Mouse (Mus musculus) ES-Bruce4 (cell line): ENCODE measurements around the gene Metrnl. TPM values are rescaled to one million over a fixed set of nuclear protein-coding genes. Genes with fewer than 3 reads are reported as not detected.

Experiments used
- H3K27ac ChIP-seq: 2 replicates; pipeline ENCODE4 v1.5.1; 2012; ENCODE audit warnings: low read length, inconsistent platforms; ENCODE audit not compliant: insufficient read depth
- H3K27me3 ChIP-seq: 2 replicates; pipeline ENCODE4 v1.6.1; 2012; ENCODE audit warnings: mild to moderate bottlenecking, low read length, inconsistent platforms; ENCODE audit not compliant: control insufficient read depth, poor library complexity, insufficient read depth, severe bottlenecking
- H3K36me3 ChIP-seq: 2 replicates; pipeline ENCODE4 v1.6.1; 2012; ENCODE audit warnings: inconsistent platforms, mild to moderate bottlenecking, low read length, moderate library complexity; ENCODE audit not compliant: control insufficient read depth, poor library complexity, insufficient read depth, severe bottlenecking
- H3K4me1 ChIP-seq: one replicate; pipeline ENCODE4 v1.8.1; 2011; ENCODE audit warnings: low read length; ENCODE audit not compliant: control insufficient read depth, insufficient read depth
- H3K4me3 ChIP-seq: 2 replicates; pipeline ENCODE4 v1.5.1; 2011; ENCODE audit warnings: low read depth, mild to moderate bottlenecking, low read length
- H3K9ac ChIP-seq: 2 replicates; pipeline ENCODE4 v1.6.1; 2012; ENCODE audit warnings: low read depth, mild to moderate bottlenecking, inconsistent platforms; ENCODE audit not compliant: poor library complexity, severe bottlenecking
- H3K9me3 ChIP-seq: replicated peaks from 2 replicates; pipeline ENCODE4 v1.6.1; 2012; ENCODE audit warnings: mild to moderate bottlenecking, low read length, inconsistent platforms; ENCODE audit not compliant: control insufficient read depth, poor library complexity, insufficient read depth, severe bottlenecking
- CTCF ChIP-seq: IDR thresholded peaks from one replicate; pipeline ENCODE4 v1.8.1; 2011; ENCODE audit warnings: low read depth, low read length
- EP300 ChIP-seq: IDR thresholded peaks from 2 replicates; pipeline ENCODE4 v1.6.1; 2011; ENCODE audit warnings: low read depth, low read length; ENCODE audit not compliant: insufficient read depth
- POLR2A ChIP-seq: IDR thresholded peaks from one replicate; pipeline ENCODE4 v1.8.1; 2011; ENCODE audit warnings: low read length; ENCODE audit not compliant: insufficient read depth
- polyA plus RNA-seq: library from polyadenylated mRNA; stranded (reverse); fragments of >200 nt; gene quantifications from 2 replicates; pipeline ENCODE4 v1.2.4, GENCODE M21; 2011; ENCODE audit warnings: low read depth; ENCODE audit not compliant: missing spikeins, insufficient read depth, insufficient read length

Gene Metrnl
- polyA plus RNA-seq, 1 experiment: 2.6 TPM

DNA sequence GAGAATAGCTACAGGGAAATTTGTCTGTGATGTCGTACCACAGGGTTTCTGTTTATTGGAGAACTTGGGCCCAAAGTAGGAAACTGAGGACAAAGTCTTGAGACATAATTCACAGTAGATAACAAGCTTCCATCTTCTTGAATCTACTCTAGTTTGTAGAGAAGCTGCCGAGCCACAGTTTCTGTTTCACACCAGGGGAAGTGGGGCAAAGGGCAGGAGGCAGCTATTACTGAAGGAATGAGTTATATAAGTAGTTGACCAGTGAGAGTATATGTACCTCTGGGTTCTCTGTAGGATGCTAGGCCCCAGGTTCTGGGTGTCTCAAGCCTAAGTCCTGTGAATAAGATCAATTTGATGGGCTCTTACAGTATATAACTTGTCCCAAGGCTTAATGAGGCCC is 12.2 kb downstream of the Metrnl start:
- Histone ChIP-seq H3K9me3 (no peaks in the 10 kb centered on the region), H3K4me1 (peaks cover 3% of the 10 kb centered on the region), H3K27me3 (no peaks in the 10 kb centered on the region), H3K9ac (no peak overlapping the region), H3K27ac (no peak overlapping the region), H3K4me3 (no peak overlapping the region), H3K36me3 (no peaks in the 10 kb centered on the region)
- TF ChIP-seq POLR2A: no peak
- TF ChIP-seq EP300: no peak
- no peak for TF ChIP-seq CTCF

DNA sequence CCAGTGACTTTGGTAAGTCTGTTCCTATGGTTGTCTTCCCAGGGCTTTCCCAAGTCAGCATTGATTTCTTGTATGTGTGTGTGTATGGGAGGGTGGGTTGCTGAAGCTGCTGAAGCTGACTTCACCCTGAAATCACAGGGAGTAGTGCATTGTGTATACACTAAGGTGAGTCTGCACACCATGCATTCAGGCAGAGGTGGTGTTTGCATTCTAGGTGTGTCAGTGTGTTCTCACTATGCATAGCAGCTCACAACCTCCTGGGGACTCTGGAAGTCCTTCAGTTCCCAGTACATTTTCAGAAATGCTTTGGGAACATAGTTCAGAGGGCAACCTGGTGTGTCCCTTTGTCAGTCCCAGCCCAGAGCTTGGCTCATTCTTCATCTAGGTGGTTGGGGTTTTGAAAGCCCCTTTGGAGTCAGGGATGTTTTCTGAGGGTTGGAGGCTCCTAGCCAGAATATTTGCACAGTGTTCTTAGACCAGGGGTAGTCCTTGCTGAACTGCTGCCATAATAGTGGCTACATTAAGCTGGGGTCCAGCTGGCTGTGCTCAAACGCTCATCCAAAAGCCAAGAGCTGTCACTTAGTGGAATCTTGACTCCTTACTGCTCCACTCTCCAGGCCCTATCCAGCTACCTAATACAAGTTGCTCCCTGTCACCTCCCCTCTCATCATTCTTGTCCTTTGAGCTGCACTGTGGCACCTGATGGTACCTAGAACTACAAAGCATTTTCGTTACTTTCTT is 13.6 kb downstream of the Metrnl start:
- Histone ChIP-seq H3K27me3 (no peaks in the 10 kb centered on the region), H3K4me1 (peaks cover 3% of the 10 kb centered on the region), H3K36me3 (no peaks in the 10 kb centered on the region), H3K9ac (no peak overlapping the region), H3K9me3 (no peaks in the 10 kb centered on the region), H3K27ac (no peak overlapping the region), H3K4me3 (no peak overlapping the region)
- TF ChIP-seq CTCF: no peak

DNA sequence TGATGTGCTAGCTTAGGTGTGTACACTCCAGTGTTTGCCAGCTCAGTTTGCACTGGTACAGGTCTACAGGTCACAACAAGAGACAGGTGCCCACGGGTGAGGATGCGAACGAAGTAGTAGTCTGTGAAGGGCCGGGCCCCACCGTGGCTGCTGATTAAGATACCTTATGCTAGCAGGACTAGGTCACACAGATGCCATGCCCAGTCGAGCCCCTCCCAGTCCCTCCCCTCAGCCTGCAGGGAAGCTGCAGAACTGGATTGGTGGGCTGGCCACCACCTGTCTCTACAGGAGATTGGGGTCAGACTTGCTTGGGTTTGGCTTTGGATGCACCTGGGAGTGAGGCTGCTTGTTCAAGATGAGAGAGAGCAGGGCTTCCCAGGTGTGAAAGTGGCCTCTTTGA is 16.4 kb downstream of the Metrnl start:
- H3K36me3 ChIP-seq: no peaks in the 10 kb centered on the region
- H3K9me3 ChIP-seq: no peaks in the 10 kb centered on the region
- no peak overlapping the region for H3K4me3 ChIP-seq
- H3K4me1 ChIP-seq: peaks cover 3% of the 10 kb centered on the region
- no peak overlapping the region for H3K27ac ChIP-seq
- TF ChIP-seq EP300: no peak
- no peak for TF ChIP-seq CTCF
- no peak overlapping the region for H3K9ac ChIP-seq
- H3K27me3 ChIP-seq: no peaks in the 10 kb centered on the region

DNA sequence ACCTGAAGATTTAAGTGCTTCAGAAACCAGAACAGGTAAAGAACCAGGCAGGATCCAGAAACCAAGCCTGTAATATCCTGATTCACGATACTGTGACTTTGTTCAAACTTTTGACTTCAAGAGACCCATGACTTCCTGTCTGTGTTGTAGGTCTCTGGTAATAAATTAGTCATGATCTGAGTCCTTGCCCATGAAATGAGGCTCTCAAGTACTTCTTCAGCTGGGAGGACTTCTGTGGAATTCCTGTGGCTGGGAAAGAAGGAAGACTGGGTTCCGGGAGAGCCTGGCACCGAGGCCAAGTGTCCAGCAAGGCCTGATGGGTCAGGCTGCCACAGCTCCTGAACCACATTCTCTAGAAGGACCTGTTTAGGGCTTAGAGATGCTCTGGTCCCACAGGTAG is 19.4 kb downstream of the Metrnl start:
- Histone ChIP-seq H3K27me3 (no peaks in the 10 kb centered on the region), H3K9ac (no peak overlapping the region), H3K4me3 (no peak overlapping the region), H3K9me3 (no peaks in the 10 kb centered on the region), H3K4me1 (peaks cover 3% of the 10 kb centered on the region), H3K36me3 (no peaks in the 10 kb centered on the region), H3K27ac (no peak overlapping the region)
- no peak for TF ChIP-seq EP300
- TF ChIP-seq CTCF: no peak
- TF ChIP-seq POLR2A: no peak

DNA sequence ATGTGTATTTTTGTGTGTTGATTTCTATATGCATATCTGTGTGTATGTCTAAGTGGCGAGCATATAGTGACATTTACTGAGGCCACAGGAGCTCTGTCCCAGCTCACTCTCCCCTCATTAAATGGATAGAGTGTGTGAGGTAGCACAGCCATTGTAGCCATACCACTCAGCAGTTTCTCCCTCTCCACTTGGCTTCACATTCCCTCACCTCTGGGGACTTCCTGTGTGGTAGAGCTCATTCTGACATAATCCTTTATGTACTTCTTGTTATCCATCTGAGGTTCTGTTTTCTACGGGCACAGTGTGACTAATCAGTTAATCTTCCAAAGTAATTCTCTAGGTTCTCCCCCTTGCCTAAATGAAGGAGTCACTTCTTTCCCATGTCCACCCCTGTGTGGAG is 21.1 kb downstream of the Metrnl start:
- H3K9ac ChIP-seq: no peak overlapping the region
- H3K9me3 ChIP-seq: no peaks in the 10 kb centered on the region
- no peak overlapping the region for H3K4me3 ChIP-seq
- H3K27me3 ChIP-seq: no peaks in the 10 kb centered on the region
- H3K27ac ChIP-seq: no peak overlapping the region
- peaks cover 2% of the 10 kb centered on the region for H3K4me1 ChIP-seq
- no peaks in the 10 kb centered on the region for H3K36me3 ChIP-seq
- TF ChIP-seq EP300: no peak
- TF ChIP-seq POLR2A: no peak
- no peak for TF ChIP-seq CTCF

DNA sequence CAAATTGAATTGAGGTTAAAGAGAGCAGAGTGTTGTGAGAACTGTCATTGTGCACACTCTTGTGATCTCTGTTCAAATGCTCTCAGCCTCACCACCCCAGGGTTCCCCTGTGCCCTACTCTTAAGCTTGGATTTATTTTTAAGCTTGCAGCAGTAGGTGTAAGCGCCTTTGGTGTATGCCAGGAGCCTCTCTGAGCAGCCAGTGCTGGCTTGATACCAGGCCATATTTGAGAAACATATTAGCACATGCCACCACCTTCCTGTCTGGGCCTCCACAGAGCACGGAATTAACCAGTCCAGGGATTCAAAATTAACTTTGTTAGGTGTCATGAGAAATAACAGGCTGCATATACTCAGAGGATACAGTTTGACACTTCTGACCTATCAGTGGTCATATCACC is 25.3 kb downstream of the Metrnl start:
- no peak overlapping the region for H3K4me3 ChIP-seq
- H3K9me3 ChIP-seq: no peaks in the 10 kb centered on the region
- no peaks in the 10 kb centered on the region for H3K27me3 ChIP-seq
- H3K9ac ChIP-seq: no peak overlapping the region
- H3K36me3 ChIP-seq: no peaks in the 10 kb centered on the region
- no peaks in the 10 kb centered on the region for H3K4me1 ChIP-seq
- H3K27ac ChIP-seq: no peak overlapping the region
- TF ChIP-seq CTCF (no peak), POLR2A (no peak), EP300 (no peak)

DNA sequence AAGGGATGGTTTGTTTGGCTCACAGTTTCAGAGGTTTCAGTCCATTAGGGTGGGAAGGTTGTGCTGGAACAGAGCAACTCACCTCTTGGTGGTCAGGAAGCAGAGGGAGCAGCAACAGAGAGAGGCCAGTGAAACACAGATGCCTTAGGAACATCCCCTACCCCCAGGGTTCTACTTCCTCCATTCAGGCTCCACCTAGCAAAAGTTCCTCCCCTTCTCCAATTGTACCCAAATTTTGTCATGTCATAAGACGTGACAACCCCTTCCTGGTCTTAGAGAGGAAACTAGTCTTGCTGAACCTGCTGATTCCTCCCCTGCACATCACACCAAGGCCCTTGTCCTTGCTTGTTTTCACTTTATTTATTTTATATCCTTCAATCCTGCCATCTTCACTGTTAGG is 32.8 kb downstream of the Metrnl start:
- H3K36me3 ChIP-seq: no peaks in the 10 kb centered on the region
- no peaks in the 10 kb centered on the region for H3K4me1 ChIP-seq
- H3K9ac ChIP-seq: no peak overlapping the region
- H3K27me3 ChIP-seq: no peaks in the 10 kb centered on the region
- H3K4me3 ChIP-seq: no peak overlapping the region
- TF ChIP-seq POLR2A (no peak), EP300 (no peak), CTCF (no peak)
- no peaks in the 10 kb centered on the region for H3K9me3 ChIP-seq
- no peak overlapping the region for H3K27ac ChIP-seq
